Mouse (Mus musculus) embryonic stem cell, embryonic (primary cell): Measurements from ENCODE around the gene Sspo.

Experiments used
- CTCF ChIA-PET, 4 experiments: fragments of 300-600 bp in 2 of 4; fragments of 350-600 bp in 2 of 4; sonication (Branson Sonifier 250); formaldehyde crosslinking; loops; one replicate each; lab custom pipeline; 2022; ENCODE audit warnings: inconsistent platforms in 2 of 4; lab: Charles Lee
- POLR2A ChIA-PET, 4 experiments: fragments of 300-600 bp in 2 of 4; fragments of 350-600 bp in 2 of 4; sonication (Branson Sonifier 250); formaldehyde crosslinking; loops; one replicate each; lab custom pipeline; 2022; ENCODE audit warnings: antibody characterized with exemption in 4 of 4, inconsistent platforms in 1 of 4; lab: Charles Lee

Gene Sspo

DNA sequence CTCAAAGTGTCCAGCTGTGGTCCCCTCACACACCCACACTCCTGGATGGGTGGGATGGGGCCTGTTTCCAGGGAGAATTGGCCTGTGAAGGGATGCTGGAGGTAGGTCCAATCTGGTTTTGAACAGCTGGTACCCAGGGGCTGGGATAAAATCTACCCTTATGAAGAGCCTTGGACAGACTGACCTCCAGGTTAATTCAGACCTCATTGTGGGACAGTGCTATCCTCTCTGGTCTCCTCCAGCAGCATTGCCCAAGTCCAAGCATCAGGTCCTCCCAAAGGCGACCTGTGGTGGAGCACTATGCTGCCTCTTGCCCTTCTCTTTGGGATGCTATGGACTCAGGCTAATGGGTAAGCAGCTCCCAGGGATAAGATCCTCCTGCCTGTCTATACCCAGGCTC lies at the start of gene Sspo:
Gene Sspo (plus strand): TSS at position 301 of the 400 bp plus-strand sequence.
- CTCF ChIA-PET = no interaction called here
- POLR2A ChIA-PET = interaction anchor here in 1 of 4 experiments (1.1 kb wide), 1 partner anchor 9 kb away, joined by 3 read pairs; no protein-coding TSS in a partner anchor

DNA sequence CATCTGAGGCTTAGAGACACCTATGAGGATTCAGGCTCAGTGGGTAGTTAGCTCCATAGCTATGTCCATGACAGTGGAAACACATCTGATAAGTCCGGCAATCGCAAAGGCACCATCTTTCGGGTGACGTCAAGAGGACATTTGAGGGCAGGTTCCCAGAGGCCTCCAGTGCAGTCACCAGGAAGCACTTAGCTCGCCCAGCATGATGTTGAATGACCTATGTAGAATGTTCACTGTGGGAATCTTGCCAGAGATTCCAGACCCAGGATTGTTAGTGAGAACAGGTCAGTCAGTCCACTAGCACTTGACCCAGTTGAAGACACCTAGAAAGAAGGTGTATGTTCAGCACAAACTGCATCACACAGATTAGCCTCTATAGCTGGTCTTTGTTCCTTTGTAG lies 48.1 kb upstream of the Sspo start:
- ChIA-PET CTCF (no interaction called here), POLR2A (interaction anchor here in 1 of 4 experiments (0.8 to 1.0 kb wide), 2 partner anchors 9 to 13 kb away, joined by 3 read pairs; no protein-coding TSS in a partner anchor)

DNA sequence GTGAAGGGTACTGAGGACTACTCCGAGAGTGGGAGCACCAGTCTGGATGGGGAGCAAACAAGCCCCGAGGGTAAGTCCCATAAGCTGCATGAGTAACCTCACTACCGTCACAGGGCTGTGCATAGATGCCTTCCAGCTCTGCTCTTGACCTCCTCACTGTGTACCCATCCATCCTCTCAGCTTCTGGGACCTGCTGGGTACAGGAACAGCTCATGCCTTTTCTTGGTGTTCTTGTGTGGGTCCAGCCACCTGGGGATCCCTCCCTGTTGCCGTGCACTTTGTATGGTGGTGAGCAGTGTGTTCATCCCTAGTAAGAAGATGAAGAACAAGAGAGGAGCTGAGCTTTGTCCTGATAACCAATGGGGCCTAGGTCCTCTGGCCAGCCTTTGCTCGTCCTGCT lies 44.0 kb upstream of the Sspo start:
- POLR2A ChIA-PET = interaction anchor here in 1 of 4 experiments (0.6 to 1.8 kb wide), 2 partner anchors 8 to 276 kb away, joined by 3 to 5 read pairs; partner anchors contain the start of gene Krba1
- CTCF ChIA-PET = interaction anchor here in 1 of 4 experiments (1.1 kb wide), 1 partner anchor 9 kb away, joined by 4 read pairs; the partner anchor contains the start of gene Krba1

DNA sequence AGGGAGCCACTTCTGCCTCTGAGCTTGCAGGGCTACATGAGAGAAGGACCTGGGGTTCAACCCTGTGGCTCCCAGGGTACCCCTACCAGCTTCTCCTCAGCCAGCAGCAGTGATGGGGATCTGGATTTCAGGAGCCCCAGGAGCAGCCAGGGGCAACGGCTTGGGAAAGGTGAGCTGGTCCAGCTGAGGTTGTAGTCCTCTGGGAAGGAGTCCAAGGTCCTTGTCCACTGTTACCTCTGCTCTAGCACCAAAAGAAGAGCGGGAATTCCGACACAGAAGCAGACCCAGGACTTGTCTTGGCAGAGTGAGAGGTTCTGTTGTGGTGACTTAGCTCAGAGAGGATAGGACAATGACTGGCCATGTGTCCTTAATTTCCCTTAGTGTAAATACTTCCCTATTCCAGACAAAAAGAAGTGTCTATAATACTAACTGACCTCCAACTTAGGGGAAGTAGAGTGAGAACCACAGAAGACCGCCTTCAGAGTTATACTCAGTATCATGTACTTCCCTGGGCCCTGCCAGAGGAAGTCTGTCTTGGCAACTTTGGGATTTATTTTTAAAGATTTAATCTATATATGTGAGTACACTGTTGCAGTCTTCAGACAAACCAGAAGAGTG lies 38.2 kb upstream of the Sspo start:
- CTCF ChIA-PET = no interaction called here
- POLR2A ChIA-PET = interaction anchor here in 2 of 4 experiments (0.8 to 2.6 kb wide), 4 partner anchors 10 to 14 kb away, joined by 3 to 9 read pairs (median 4); partner anchors contain the start of gene Krba1 (in 2 of the 2)

GRCm38 (mm10) chr6:48410551-48410950 lies 37.5 kb upstream of the Sspo start:
- CTCF ChIA-PET = no interaction called here

GRCm38 (mm10) chr6:48411193-48412092 lies 36.6 kb upstream of the Sspo start:
- POLR2A ChIA-PET = interaction anchor here in 1 of 4 experiments (1.3 kb wide), 1 partner anchor 13 kb away, joined by 3 read pairs; no protein-coding TSS in a partner anchor
- CTCF ChIA-PET = no interaction called here

More at GRCm38 (mm10) chr6:48410551-48410950, 37.5 kb upstream of the Sspo start:
- POLR2A ChIA-PET = interaction anchor here in 1 of 4 experiments (0.8 kb wide), 1 partner anchor 15 kb away, joined by 3 read pairs; the partner anchor contains the start of gene Krba1

- POLR2A ChIA-PET = interaction anchor here in 1 of 4 experiments (1.2 to 1.3 kb wide), 2 partner anchors 12 kb away, joined by 3 read pairs; no protein-coding TSS in a partner anchor
- CTCF ChIA-PET = interaction anchor here in 2 of 4 experiments (0.5 kb wide), 2 partner anchors 123 to 448 kb away, joined by 3 to 5 read pairs; no protein-coding TSS in a partner anchor
These were observed 35.9 kb upstream of the Sspo start for GRCm38 (mm10) chr6:48412147-48412546.

- ChIA-PET POLR2A (interaction anchor here in 2 of 4 experiments (0.6 to 1.3 kb wide), 3 partner anchors 12 to 277 kb away, joined by 3 read pairs; no protein-coding TSS in a partner anchor), CTCF (interaction anchor here in 2 of 4 experiments (0.5 kb wide), 2 partner anchors 123 to 448 kb away, joined by 3 to 5 read pairs; no protein-coding TSS in a partner anchor)
These were observed 35.4 kb upstream of the Sspo start for GRCm38 (mm10) chr6:48412662-48413061.

DNA sequence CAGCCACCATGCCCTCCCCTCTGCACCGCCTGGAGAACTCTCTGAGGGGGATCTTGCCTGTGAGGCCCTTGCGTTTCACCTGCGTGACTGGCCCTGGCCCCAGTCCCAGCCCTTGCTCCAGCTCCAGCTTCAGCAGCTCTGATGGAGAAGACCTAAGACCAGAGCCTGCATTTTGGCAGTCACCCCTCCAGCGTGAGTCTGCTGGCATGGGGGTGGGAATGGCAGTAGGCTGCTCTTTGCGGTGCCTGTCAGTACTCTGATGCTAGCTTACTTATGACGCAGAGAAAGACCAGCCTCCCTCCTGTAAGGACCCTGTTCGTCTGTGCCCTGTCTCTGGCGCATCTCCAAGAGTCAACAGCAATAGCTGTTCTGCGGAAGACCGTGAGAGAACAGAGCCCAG lies 34.9 kb upstream of the Sspo start:
- CTCF ChIA-PET = no interaction called here
- POLR2A ChIA-PET = interaction anchor here in 2 of 4 experiments (0.6 to 1.2 kb wide), 2 partner anchors 13 to 277 kb away, joined by 3 read pairs; no protein-coding TSS in a partner anchor

DNA sequence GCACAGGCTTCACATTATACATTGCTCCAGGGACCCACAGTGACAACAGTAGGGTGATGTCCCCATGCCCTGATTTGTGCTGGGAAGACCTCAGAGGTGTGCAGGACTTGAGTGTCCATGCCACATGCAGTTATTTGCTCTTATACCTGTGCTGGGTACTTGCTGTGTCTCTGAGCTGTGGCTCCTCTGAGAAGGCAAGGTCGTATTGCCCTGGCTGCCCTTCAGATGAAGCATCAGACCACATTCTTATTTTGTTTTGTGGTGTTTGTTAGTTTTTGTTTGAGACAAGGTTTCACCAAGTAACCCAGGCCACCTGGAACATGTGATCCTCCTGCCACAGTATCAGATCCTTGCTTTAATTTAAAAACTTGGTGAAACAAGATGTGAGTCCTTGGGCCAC lies 33.1 kb upstream of the Sspo start:
- CTCF ChIA-PET = interaction anchor here in 1 of 4 experiments (0.5 to 0.8 kb wide), 2 partner anchors 21 to 232 kb away, joined by 4 to 10 read pairs; partner anchors contain the start of gene Gimap8
- POLR2A ChIA-PET = no interaction called here

DNA sequence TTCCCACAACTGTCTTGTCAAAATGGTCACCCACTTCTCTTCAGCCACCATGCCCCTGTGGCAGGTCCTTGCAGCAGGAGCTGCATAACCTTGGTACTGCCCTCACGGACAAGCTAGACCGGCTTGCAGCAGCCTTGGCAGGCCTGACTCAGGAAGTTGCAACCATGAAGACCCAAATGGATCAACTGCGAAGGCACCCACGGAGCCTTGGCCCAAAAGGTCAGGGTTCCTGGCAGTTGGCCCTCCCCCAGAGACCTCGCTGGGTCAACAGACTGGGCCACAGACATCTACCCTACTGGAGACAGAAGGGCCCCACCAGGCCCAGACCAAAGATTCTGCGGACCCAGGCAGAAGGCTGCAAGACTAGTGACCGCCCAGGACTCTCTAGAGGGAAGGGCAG lies 32.4 kb upstream of the Sspo start:
- ChIA-PET POLR2A (no interaction called here), CTCF (interaction anchor here in 2 of 4 experiments (0.5 to 0.6 kb wide), 3 partner anchors 8 to 238 kb away, joined by 4 to 10 read pairs (median 5); no protein-coding TSS in a partner anchor)

DNA sequence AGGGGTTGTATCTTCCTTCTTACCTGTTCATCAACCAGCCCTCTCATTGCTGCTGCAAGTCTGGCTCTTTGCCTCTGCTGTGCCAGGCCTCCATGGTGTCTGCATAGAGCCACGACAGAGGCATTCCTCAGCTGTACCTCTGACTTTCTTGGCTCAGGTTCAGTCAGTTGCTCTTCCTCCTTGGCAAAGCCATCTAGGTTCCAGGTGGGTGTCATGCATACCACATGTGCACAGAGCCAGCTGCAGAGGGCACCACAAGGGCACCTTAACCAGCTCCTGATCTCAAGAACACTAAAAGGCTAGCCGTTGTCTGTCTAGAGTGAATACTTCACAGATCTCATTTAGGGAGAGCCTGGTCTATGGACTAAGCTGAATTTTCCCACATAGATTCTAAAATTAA lies 31.5 kb upstream of the Sspo start:
- ChIA-PET POLR2A (no interaction called here), CTCF (no interaction called here)

DNA sequence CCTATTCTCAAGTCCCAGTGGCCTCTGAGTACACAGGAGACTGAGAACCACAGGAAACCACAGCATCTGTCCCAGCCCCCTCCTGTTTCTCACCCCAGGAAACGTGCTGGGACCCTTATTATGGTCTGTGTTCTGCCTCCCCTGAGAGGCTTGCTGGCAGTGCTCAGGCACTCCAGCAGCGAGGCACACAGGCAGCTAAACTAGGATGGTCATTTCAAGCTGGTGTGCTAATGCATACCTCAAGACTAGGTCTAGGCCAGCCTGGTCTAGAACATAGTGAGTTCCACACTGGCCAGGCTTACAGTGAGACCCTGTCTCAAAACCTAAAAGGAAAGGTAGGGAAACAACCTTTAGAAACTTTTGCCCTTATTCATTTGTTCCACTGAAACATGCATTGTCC lies 27.4 kb upstream of the Sspo start:
- CTCF ChIA-PET = interaction anchor here in 1 of 4 experiments (0.5 kb wide), 1 partner anchor 118 kb away, joined by 3 read pairs; no protein-coding TSS in a partner anchor
- POLR2A ChIA-PET = interaction anchor here in 1 of 4 experiments (0.5 kb wide), 1 partner anchor 24 kb away, joined by 3 read pairs; no protein-coding TSS in a partner anchor

- POLR2A ChIA-PET = interaction anchor here in 1 of 4 experiments (0.7 kb wide), 1 partner anchor 130 kb away, joined by 3 read pairs; no protein-coding TSS in a partner anchor
- CTCF ChIA-PET = interaction anchor here in 2 of 4 experiments (0.5 to 1.0 kb wide), 3 partner anchors 135 to 347 kb away, joined by 4 to 7 read pairs (median 4); partner anchors contain the start of gene Gimap3 (in 1 of the 2)
These were observed 24.7 kb upstream of the Sspo start for GRCm38 (mm10) chr6:48423336-48423735.

- POLR2A ChIA-PET = interaction anchor here in 2 of 4 experiments (0.6 to 1.2 kb wide), 2 partner anchors 12 to 97 kb away, joined by 3 to 5 read pairs; no protein-coding TSS in a partner anchor
- CTCF ChIA-PET = interaction anchor here in 3 of 4 experiments (0.6 to 1.4 kb wide), 3 partner anchors 134 to 334 kb away, joined by 3 to 4 read pairs (median 3); no protein-coding TSS in a partner anchor
These were observed 24.0 kb upstream of the Sspo start for GRCm38 (mm10) chr6:48424074-48424473.

DNA sequence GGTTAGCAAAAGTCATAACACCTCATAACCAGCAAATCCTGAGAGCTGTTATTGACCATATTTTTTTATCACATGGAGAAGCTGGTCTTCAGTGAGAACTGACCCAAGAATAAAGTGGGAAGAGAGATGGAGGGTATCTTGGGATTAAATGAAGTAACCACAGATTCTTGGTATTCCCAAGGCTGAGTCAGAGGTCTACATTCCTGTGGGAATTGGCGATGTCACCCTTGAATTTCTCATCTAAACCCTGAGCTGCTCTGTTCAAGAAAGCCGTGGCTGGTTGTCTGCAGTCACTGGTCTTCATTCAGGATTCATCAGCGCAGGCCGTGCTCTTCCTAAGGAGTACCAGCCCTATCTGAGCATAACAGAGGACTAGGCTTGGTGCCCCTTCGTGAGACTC lies 21.1 kb upstream of the Sspo start:
- ChIA-PET POLR2A (no interaction called here), CTCF (interaction anchor here in 1 of 4 experiments (0.6 kb wide), 1 partner anchor 484 kb away, joined by 3 read pairs; no protein-coding TSS in a partner anchor)

DNA sequence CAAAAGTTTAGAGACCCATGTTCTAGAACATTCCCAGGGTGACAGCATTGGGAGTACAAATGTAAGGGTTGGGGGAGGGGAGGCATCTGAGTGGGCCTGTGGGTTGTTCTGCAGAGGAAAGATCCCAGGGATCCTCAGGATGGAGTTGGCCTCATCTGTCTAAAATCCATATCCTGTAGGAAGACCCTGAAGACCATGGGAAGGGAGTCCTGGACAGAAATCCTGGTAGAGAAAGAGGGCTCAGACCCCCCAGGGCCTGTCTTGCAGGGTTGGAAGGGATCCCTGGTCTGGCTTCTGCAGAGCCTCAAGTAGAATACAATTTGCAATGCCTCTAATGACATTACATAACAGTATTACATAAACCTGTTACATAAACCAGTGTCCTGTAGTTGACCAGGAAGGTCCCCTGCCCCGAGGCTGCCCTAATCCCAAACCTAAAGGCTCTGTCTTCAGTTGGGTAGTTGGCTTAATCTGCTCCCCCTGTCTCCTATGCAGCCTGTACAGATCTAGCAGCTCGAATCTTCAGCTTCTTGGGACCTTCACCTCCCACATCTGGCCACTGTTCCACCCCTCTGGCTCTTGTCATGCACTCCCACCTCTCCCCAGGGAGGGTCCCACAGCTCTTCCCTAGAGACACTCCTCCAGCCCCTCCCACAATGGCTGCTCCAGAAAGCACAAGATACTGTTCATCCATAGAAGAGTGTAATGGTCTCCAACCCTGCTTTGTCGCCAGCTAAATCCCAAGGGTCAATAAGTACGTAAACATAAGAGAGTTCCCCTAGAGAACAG lies 19.1 kb upstream of the Sspo start:
- ChIA-PET CTCF (no interaction called here), POLR2A (no interaction called here)
